Mouse (Mus musculus) liver, adult 2 months (tissue): Measurements from ENCODE around the gene Fermt2.

Source experiments
- CTCF ChIP-seq: fragments of 200-500 bp; IDR thresholded peaks from 2 replicates; pipeline ENCODE4 v1.5.1; 2011; ENCODE audit warnings: low read depth, low read length, control low read depth
- POLR2A ChIP-seq: fragments of 200-500 bp; IDR thresholded peaks from 2 replicates; pipeline ENCODE4 v1.6.1; 2011; ENCODE audit warnings: low read length, control low read depth; ENCODE audit not compliant: insufficient read depth; ENCODE audit errors: extremely low read depth

DNA sequence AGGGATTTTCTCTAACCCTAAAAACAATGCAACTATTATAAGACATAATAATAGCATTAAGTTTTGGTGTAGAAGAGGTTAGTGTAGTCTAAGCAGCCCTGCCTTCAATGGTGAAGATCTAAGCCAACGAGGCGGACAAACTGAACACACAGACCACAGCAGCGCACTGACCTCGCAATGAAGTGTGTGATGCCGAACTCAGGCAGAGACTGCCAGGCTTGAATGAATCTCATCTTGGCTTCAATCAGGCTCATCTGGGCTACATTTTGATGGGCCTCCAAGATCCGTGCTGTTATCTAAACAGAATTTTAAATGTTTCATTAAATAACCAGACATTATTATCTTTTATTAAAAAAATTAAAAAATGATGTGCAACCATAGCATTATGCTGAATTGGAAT lies 68.0 kb downstream of the Fermt2 start:
- TF ChIP-seq CTCF (no peak), POLR2A (no peak)
